Mouse (Mus musculus): ENCODE results near the gene Amer1. TPM values are rescaled to one million over a fixed set of nuclear protein-coding genes. Genes with fewer than 3 reads are reported as not detected.

Amer1 gene
- polyA plus RNA-seq, 1 experiment from 2014 or later, result 11.6 TPM

Other genes with a start within 250 kb of the Amer1 start
- 23.9 and 26.9 TPM in 2 replicates for gene Arhgef9, start 248.0 kb downstream of the Amer1 start, polyA plus RNA-seq (2016; fragmentation: Nextera tagmentation; extraction: Ambion mirVana)
- gene Asb12, start 113.1 kb upstream of the Amer1 start, polyA plus RNA-seq (2016; fragmentation: Nextera tagmentation; extraction: Ambion mirVana), result 0.19 TPM in 1 of 2 replicates, not detected in the other
- not detected in 2 replicates for gene Pfn5, start 113.2 kb upstream of the Amer1 start, polyA plus RNA-seq (2016; fragmentation: Nextera tagmentation; extraction: Ambion mirVana)
- gene Zc4h2, start 213.6 kb upstream of the Amer1 start, polyA plus RNA-seq (2016; fragmentation: Nextera tagmentation; extraction: Ambion mirVana), result 52.2 and 55.9 TPM in 2 replicates

All from midbrain, embryonic 12.5 days (tissue).